Mouse (Mus musculus) gastrocnemius, adult 18-20 months (tissue): ENCODE measurements at regions not wholly inside any gene's neighbourhood (a gene's known extent, or its start where the extent isn't known, plus 50 kb on each side); places are given as distances from the start of the nearest gene placed in this dataset.
A peak's percentile ranks its signal among the peaks of the same experiment; 100 is the strongest.

ENCODE experiments used
- DNase-seq: peaks from one replicate; pipeline ENCODE4 v3.0.0; 2021; ENCODE audit warnings: low spot score

- no peak for DNase-seq
Observed at GRCm38 (mm10) chr8:95979223-95979622, 90.9 kb upstream of the Got2 start.

- no peak for DNase-seq
Observed at GRCm38 (mm10) chr8:95974889-95975288, 86.5 kb upstream of the Got2 start.

GRCm38 (mm10) chr8:95974231-95974630, 85.9 kb upstream of the Got2 start:
- no peak for DNase-seq

GRCm38 (mm10) chr8:95973571-95973970, 85.2 kb upstream of the Got2 start:
- no peak for DNase-seq

- no peak for DNase-seq
Observed at GRCm38 (mm10) chr8:95968828-95969227, 80.5 kb upstream of the Got2 start.

- no peak for DNase-seq
Observed at GRCm38 (mm10) chr8:95966430-95966829, 78.1 kb upstream of the Got2 start.

- no peak for DNase-seq
Observed at GRCm38 (mm10) chr8:95952257-95952656, 63.9 kb upstream of the Got2 start.

GRCm38 (mm10) chr8:95951794-95952193, 63.4 kb upstream of the Got2 start:
- DNase-seq, result peak; percentile 32
